Comparison of ENCODE assay signal across 19 mouse cellular contexts in genomic region chr12:108701221-108701620, GRCm38 (mm10). TPM values are rescaled to one million over a fixed set of nuclear protein-coding genes. Genes with fewer than 3 reads are reported as not detected.
DNase-seq lines count a peak whose midpoint lies in the region; ATAC-seq and TF ChIP-seq lines count a peak whose summit lies in the region.
"Had no signal": no experiment of that assay in that cellular context is flagged by ENCODE, and none has a peak within 500 bp of the region (broad histone marks: within the 10 kb centered on the region; RNA-seq: fewer than 3 reads in every experiment).

No protein-coding gene starts in this region.

- no peak for ATAC-seq in forebrain, postnatal 0 days
- ATAC-seq in forebrain, embryonic 13.5 days: no peak

- no peak overlapping the region for H3K27ac ChIP-seq in forebrain, postnatal 0 days (ENCODE audit: low read depth, low read length)
- no peak overlapping the region for H3K27ac ChIP-seq in forebrain, embryonic 13.5 days
- H3K27ac ChIP-seq in left cerebral cortex, adult 2 months: no peak overlapping the region
- H3K27ac ChIP-seq in small intestine, adult 2 months (ENCODE audit: insufficient read depth, low read depth, low read length): peak overlapping the region; percentile 99
- H3K27ac ChIP-seq: heart, embryonic 13.5 days; hindbrain, embryonic 13.5 days; liver, embryonic 13.5 days; neural tube, embryonic 13.5 days had no signal

- no peak overlapping the region for H3K9ac ChIP-seq in forebrain, postnatal 0 days
- no peak overlapping the region for H3K9ac ChIP-seq in forebrain, embryonic 13.5 days
- H3K9ac ChIP-seq: heart, embryonic 13.5 days; liver, embryonic 13.5 days; neural tube, embryonic 13.5 days had no signal

- no peak for TF ChIP-seq POLR2A in small intestine, adult 2 months (IDR thresholded peaks at IDR 0.05; ENCODE audit: low read depth, low read length)

- no peaks in the 10 kb centered on the region for H3K36me3 ChIP-seq in forebrain, postnatal 0 days (ENCODE audit: insufficient read depth)
- H3K36me3 ChIP-seq in forebrain, embryonic 13.5 days (ENCODE audit: poor library complexity, severe bottlenecking): no peaks in the 10 kb centered on the region
- peaks cover 5% of the 10 kb centered on the region; the same call in 1 of the 2 replicates for H3K36me3 ChIP-seq in small intestine, adult 2 months (ENCODE audit: control insufficient read depth, insufficient read depth, low read length)
- H3K36me3 ChIP-seq: heart, embryonic 13.5 days; hindbrain, embryonic 13.5 days; liver, embryonic 13.5 days; neural tube, embryonic 13.5 days had no signal

- no peaks in the 10 kb centered on the region for H3K4me1 ChIP-seq in forebrain, postnatal 0 days (ENCODE audit: insufficient read depth)
- peaks cover 7% of the 10 kb centered on the region; the same call in 1 of the 2 replicates for H3K4me1 ChIP-seq in forebrain, embryonic 13.5 days
- H3K4me1 ChIP-seq in small intestine, adult 2 months (ENCODE audit: control insufficient read depth, insufficient read depth, insufficient read length, low read length): peaks cover 20% of the 10 kb centered on the region
- H3K4me1 ChIP-seq: liver, embryonic 13.5 days had no signal

- DNase-seq in forebrain, postnatal 0 days: no peak
- no peak for DNase-seq in left cerebral cortex, adult 2 months (ENCODE audit: extremely low spot score in 1 of 2, low spot score in 2 of 2)
- no peak for DNase-seq in left cerebral cortex, adult 8-10 months (ENCODE audit: low spot score in 2 of 2)
- peak; percentile 73 for DNase-seq in thymus, postnatal 25 days
- no peak for DNase-seq in retina, postnatal 1 day
- no peak for DNase-seq in ovary, adult 18-20 months (ENCODE audit: low spot score)
- DNase-seq: adrenal gland, postnatal 36 days; cerebellum, adult 9-11 months; kidney, adult 9 months; layer of hippocampus, postnatal 36 days; liver, embryonic 13.5 days had no signal

- intact Hi-C loops in left cerebral cortex, adult 2 months (cut with DNase I): no loop called here

- H3K4me2 ChIP-seq in forebrain, postnatal 0 days (ENCODE audit: low read depth): 0 out of 2 replicates have a peak overlapping the region, but pooled peaks have one; percentile 46
- H3K4me2 ChIP-seq in forebrain, embryonic 13.5 days: no peak overlapping the region
- H3K4me2 ChIP-seq: liver, embryonic 13.5 days had no signal

- no peaks in the 10 kb centered on the region for H3K9me3 ChIP-seq in forebrain, postnatal 0 days (ENCODE audit: low read length)
- no peaks in the 10 kb centered on the region for H3K9me3 ChIP-seq in forebrain, embryonic 13.5 days (replicated peaks)
- H3K9me3 ChIP-seq: heart, embryonic 13.5 days; hindbrain, embryonic 13.5 days; liver, embryonic 13.5 days; neural tube, embryonic 13.5 days had no signal

- no peak overlapping the region for H3K4me3 ChIP-seq in forebrain, postnatal 0 days (ENCODE audit: low read depth, low read length)
- H3K4me3 ChIP-seq in forebrain, embryonic 13.5 days: no peak overlapping the region
- H3K4me3 ChIP-seq in left cerebral cortex, adult 2 months: peak overlapping the region; percentile 32
- H3K4me3 ChIP-seq in small intestine, adult 2 months (ENCODE audit: low read depth, low read length): peak overlapping the region; percentile 75
- H3K4me3 ChIP-seq: erythroblast, embryonic 14.5 days; liver, embryonic 13.5 days had no signal

- H3K27me3 ChIP-seq in forebrain, postnatal 0 days (ENCODE audit: insufficient read depth, low read length): peaks cover 22% of the 10 kb centered on the region
- peaks cover 52% of the 10 kb centered on the region for H3K27me3 ChIP-seq in forebrain, embryonic 13.5 days
- no peaks in the 10 kb centered on the region for H3K27me3 ChIP-seq in small intestine, adult 2 months (ENCODE audit: control insufficient read depth, insufficient read depth, low read length)

- WGBS in forebrain, postnatal 0 days: 63% methylated on average over 2 of the region's 2 CpGs
- 48% methylated on average over 2 of the region's 2 CpGs for WGBS in forebrain, embryonic 13.5 days
- WGBS in small intestine, adult 2 months: 15% methylated on average over 1 of the region's 2 CpGs

- TF ChIP-seq CTCF in forebrain, postnatal 0 days (IDR thresholded peaks at IDR 0.05; ENCODE audit: low read depth): no peak
- TF ChIP-seq CTCF in left cerebral cortex, adult 2 months (IDR thresholded peaks at IDR 0.05): no peak
- TF ChIP-seq CTCF in small intestine, adult 2 months (IDR thresholded peaks at IDR 0.05; ENCODE audit: extremely low read depth, insufficient read length, insufficient replicate concordance, low read depth, low read length): no peak

RNA-seq across cellular contexts. Expression of gene Degs2, which starts 0.9 kb away (rescaled TPM):
- total RNA-seq in forebrain, postnatal 0 days (2014; rRNA removed): 0.15 TPM in 1 of 2 replicates, not detected in the other
- polyA plus RNA-seq in forebrain, postnatal 0 days (2015; fragmentation: Nextera tagmentation; extraction: Ambion mirVana): 0.50 and 0.88 TPM in 2 replicates
- polyA plus RNA-seq in forebrain, embryonic 13.5 days (2015; fragmentation: Nextera tagmentation; extraction: Ambion mirVana): 2.6 and 3.4 TPM in 2 replicates
- 1 to 10 TPM; 4.8 to 5.5 TPM for total RNA-seq in left cerebral cortex, adult 2 months (2021)
- total RNA-seq in left cerebral cortex, adult 8-10 months (2022): 1 to 10 TPM; 4.8 to 7.2 (median 6.6) TPM
- polyA plus RNA-seq in small intestine, adult 2 months (2012; rRNA removed): 211 and 406 TPM in 2 replicates
- total RNA-seq: gastrocnemius, postnatal 4 days had no signal
- polyA plus RNA-seq: erythroblast, embryonic 14.5 days; spleen, adult 2 months had no signal

Comparison
In these comparisons a context has a peak if more than half of its experiments do, and no peak if none do; other contexts are left out.
1. H3K4me3 ChIP-seq: peak in left cerebral cortex, adult 2 months (single experiment) and small intestine, adult 2 months (single experiment); none in forebrain, postnatal 0 days (single experiment) and forebrain, embryonic 13.5 days (single experiment).